Mouse (Mus musculus) hindbrain, embryonic 13.5 days (tissue): Measurements from ENCODE around the gene Cers6. TPM values are rescaled to one million over a fixed set of nuclear protein-coding genes. Genes with fewer than 3 reads are reported as not detected.

Source experiments
- ATAC-seq: fragments of 200-750 bp; cut with Nextera tagmentation; 2 replicates; pipeline ENCODE4 v1.8.0; 2017; ENCODE audit warnings: moderate TSS enrichment; ENCODE audit not compliant: low FRiP score
- H3K27ac ChIP-seq: fragments of 300-500 bp; sonication (generic); 2 replicates; pipeline ENCODE4 v1.5.1; 2015; ENCODE audit warnings: inconsistent platforms, mild to moderate bottlenecking, moderate library complexity
- H3K27me3 ChIP-seq: fragments of 300-500 bp; sonication (generic); 2 replicates; pipeline ENCODE4 v1.6.1; 2015; ENCODE audit warnings: mild to moderate bottlenecking, inconsistent platforms
- H3K36me3 ChIP-seq: fragments of 300-500 bp; sonication (generic); 2 replicates; pipeline ENCODE4 v1.6.1; 2015; ENCODE audit warnings: mild to moderate bottlenecking, inconsistent platforms
- H3K4me1 ChIP-seq: fragments of 300-500 bp; sonication (generic); replicated peaks from 2 replicates; pipeline ENCODE4 v1.6.1; 2015; ENCODE audit warnings: inconsistent platforms
- H3K4me2 ChIP-seq: fragments of 300-500 bp; sonication (generic); 2 replicates; pipeline ENCODE4 v1.6.1; 2015; ENCODE audit warnings: inconsistent platforms, mild to moderate bottlenecking, moderate library complexity
- H3K4me3 ChIP-seq: fragments of 300-500 bp; sonication (generic); 2 replicates; pipeline ENCODE4 v1.5.1; 2015; ENCODE audit warnings: mild to moderate bottlenecking, inconsistent platforms
- H3K9ac ChIP-seq: fragments of 300-500 bp; sonication (generic); 2 replicates; pipeline ENCODE4 v1.6.1; 2015; ENCODE audit warnings: mild to moderate bottlenecking, inconsistent platforms
- H3K9me3 ChIP-seq: fragments of 300-500 bp; sonication (generic); 2 replicates; pipeline ENCODE4 v1.6.1; 2016; ENCODE audit warnings: inconsistent platforms
- WGBS: fragments of 180-500 bp; shearing (Covaris S2); methylation state at CpG from one replicate; pipeline ENCODE4 v1.1.7; 2015; 5-methylcytosine and 5-hydroxymethylcytosine counted together
- polyA plus RNA-seq: library from polyadenylated mRNA; unstranded; fragments of >200 nt; fragmentation: Nextera tagmentation; extraction: Ambion mirVana; gene quantifications from 2 replicates; pipeline ENCODE4 v1.2.1, GENCODE M21; 2015

The Cers6 gene
- polyA plus RNA-seq, 1 experiment from 2014 or later = 64.5 TPM

DNA sequence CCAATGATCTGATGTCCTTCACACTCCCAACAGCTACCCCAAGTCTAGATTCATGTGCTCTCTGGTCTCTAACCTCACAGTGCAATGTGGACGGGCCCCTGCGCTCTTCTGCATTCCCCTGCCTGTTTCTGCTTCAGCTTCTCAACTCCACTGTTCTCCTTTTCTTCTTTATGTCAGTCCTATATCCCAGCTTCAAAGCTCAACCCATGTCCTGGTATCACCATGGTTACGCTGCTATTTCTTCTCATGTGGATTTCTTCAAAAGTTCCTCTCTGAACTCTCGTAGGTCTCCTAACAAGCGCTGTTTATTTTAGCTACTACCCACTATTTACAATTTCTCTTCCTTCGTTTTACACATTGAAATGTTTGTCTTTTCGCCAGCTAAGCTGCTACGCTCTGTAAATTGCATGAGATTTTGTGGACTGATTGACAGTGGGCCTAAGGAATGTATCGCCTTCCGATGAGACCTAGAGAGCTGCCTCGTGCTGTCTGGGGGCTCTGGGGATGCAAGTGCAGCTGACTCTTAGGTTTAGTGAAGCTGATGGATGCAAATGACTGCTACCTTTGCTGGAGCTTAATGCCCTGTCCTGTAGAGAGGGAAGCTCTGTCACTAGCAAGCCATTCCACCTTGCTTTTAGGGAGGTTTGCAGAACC lies 120.6 kb downstream of the Cers6 start:
- no peak overlapping the region for H3K4me2 ChIP-seq
- H3K36me3 ChIP-seq = no peaks in the 10 kb centered on the region
- H3K27ac ChIP-seq = no peak overlapping the region
- H3K9ac ChIP-seq = 0 out of 2 replicates have a peak overlapping the region, but pooled peaks have one; percentile 8
- peaks cover 36% of the 10 kb centered on the region for H3K4me1 ChIP-seq
- no peaks in the 10 kb centered on the region for H3K27me3 ChIP-seq
- no peaks in the 10 kb centered on the region for H3K9me3 ChIP-seq
- H3K4me3 ChIP-seq = no peak overlapping the region
- 49% methylated on average over 11 of the region's 11 CpGs for WGBS
- ATAC-seq = no peak; the same call in 1 of the 2 replicates

- Histone ChIP-seq H3K4me3 (no peak overlapping the region), H3K36me3 (no peaks in the 10 kb centered on the region), H3K9ac (no peak overlapping the region), H3K9me3 (no peaks in the 10 kb centered on the region), H3K27me3 (no peaks in the 10 kb centered on the region), H3K4me1 (peaks cover 30% of the 10 kb centered on the region), H3K4me2 (no peak overlapping the region), H3K27ac (no peak overlapping the region)
- 85% methylated on average over 3 of the region's 3 CpGs for WGBS
- ATAC-seq = no peak
Measured at GRCm38 (mm10) chr2:68982979-68983378, 121.7 kb downstream of the Cers6 start.

DNA sequence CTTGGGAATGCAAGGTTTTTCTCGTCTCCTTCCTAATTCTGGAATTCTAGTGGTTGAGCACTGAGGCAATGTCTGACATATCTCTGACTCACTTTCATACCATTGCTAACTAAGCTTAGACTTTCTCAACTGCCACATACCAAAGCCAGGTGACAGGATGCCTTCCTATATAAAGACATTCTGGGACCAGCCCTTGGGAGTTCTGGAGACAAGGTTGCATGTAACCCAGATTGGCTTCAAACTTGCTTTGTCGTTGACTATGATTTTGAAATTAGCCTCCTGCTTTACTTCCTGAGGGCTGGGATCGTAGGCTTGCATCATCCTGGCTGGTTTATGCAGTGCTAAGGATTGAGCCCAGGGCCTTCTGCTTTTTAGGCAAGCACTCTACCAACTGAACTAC lies 122.2 kb downstream of the Cers6 start:
- no peaks in the 10 kb centered on the region for H3K27me3 ChIP-seq
- H3K9me3 ChIP-seq = no peaks in the 10 kb centered on the region
- WGBS = 84% methylated on average over 3 of the region's 3 CpGs
- no peak overlapping the region for H3K27ac ChIP-seq
- ATAC-seq = no peak
- H3K4me1 ChIP-seq = peaks cover 25% of the 10 kb centered on the region
- no peaks in the 10 kb centered on the region for H3K36me3 ChIP-seq
- H3K4me2 ChIP-seq = no peak overlapping the region
- no peak overlapping the region for H3K4me3 ChIP-seq
- no peak overlapping the region for H3K9ac ChIP-seq

DNA sequence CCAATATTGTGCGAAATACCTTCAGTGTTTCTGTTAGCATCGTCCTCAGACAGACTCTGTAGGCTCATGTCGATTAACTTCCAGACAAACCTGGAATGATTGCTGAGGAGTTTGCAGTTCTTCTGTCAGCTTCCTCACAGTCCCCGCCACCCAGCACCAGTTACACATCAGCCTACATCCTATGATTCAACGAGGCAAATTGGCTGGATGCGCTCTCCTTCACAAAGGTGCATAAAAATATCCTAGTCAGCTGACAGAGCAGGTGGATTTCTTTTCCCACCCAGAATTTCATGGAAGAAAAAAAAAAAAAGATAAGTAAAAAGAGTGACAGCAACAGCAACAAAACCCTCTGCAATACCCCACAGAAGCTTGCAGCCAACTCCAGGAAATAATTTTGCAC lies 127.9 kb downstream of the Cers6 start:
- Histone ChIP-seq H3K27ac (no peak overlapping the region), H3K9me3 (no peaks in the 10 kb centered on the region), H3K4me1 (peaks cover 7% of the 10 kb centered on the region), H3K9ac (no peak overlapping the region), H3K4me2 (no peak overlapping the region), H3K27me3 (no peaks in the 10 kb centered on the region), H3K36me3 (no peaks in the 10 kb centered on the region), H3K4me3 (no peak overlapping the region)
- 96% methylated on average over 6 of the region's 6 CpGs for WGBS
- no peak for ATAC-seq

- no peak for ATAC-seq
- no peaks in the 10 kb centered on the region for H3K36me3 ChIP-seq
- H3K27ac ChIP-seq = no peak overlapping the region
- no peak overlapping the region for H3K4me2 ChIP-seq
- H3K9me3 ChIP-seq = no peaks in the 10 kb centered on the region
- H3K4me1 ChIP-seq = peaks cover 5% of the 10 kb centered on the region; the same call in 1 of the 2 replicates
- H3K4me3 ChIP-seq = no peak overlapping the region
- 94% methylated on average over 5 of the region's 5 CpGs for WGBS
- H3K9ac ChIP-seq = no peak overlapping the region
- no peaks in the 10 kb centered on the region for H3K27me3 ChIP-seq
Measured at GRCm38 (mm10) chr2:68992629-68993028, 131.4 kb downstream of the Cers6 start.

- Histone ChIP-seq H3K27me3 (no peaks in the 10 kb centered on the region), H3K36me3 (no peaks in the 10 kb centered on the region), H3K9me3 (no peaks in the 10 kb centered on the region), H3K4me3 (no peak overlapping the region), H3K4me2 (no peak overlapping the region), H3K9ac (no peak overlapping the region), H3K27ac (no peak overlapping the region), H3K4me1 (peaks cover 5% of the 10 kb centered on the region; the same call in 1 of the 2 replicates)
- no peak for ATAC-seq
Measured at GRCm38 (mm10) chr2:68994441-68994840, 133.2 kb downstream of the Cers6 start.

DNA sequence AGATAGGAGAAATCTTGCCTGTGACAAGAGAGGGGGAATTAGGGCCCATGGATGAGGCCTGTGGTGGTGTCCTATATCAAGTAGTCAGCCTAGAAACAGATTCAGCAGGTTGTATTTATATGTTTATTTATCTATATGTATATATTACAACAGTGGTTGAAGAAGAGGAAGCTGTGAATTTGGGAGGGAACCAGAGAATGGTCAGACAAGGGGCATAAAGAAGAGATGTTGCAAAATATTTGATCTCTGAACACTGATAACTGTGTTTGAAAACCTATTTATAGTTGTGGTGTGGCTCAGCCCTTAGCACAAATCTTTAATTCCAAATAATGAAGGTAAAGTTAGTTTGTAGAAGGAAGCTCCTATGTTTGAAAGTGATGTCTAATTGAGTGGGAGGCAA lies 134.5 kb downstream of the Cers6 start:
- H3K36me3 ChIP-seq = no peaks in the 10 kb centered on the region
- H3K9ac ChIP-seq = no peak overlapping the region
- ATAC-seq = no peak
- H3K4me1 ChIP-seq = peaks cover 5% of the 10 kb centered on the region; the same call in 1 of the 2 replicates
- no peak overlapping the region for H3K4me2 ChIP-seq
- no peaks in the 10 kb centered on the region for H3K27me3 ChIP-seq
- H3K9me3 ChIP-seq = no peaks in the 10 kb centered on the region
- H3K27ac ChIP-seq = no peak overlapping the region
- no peak overlapping the region for H3K4me3 ChIP-seq

- ATAC-seq = no peak
- WGBS = 94% methylated on average over 1 of the region's 1 CpGs
Measured at GRCm38 (mm10) chr2:68996268-68996667, 135.0 kb downstream of the Cers6 start.

DNA sequence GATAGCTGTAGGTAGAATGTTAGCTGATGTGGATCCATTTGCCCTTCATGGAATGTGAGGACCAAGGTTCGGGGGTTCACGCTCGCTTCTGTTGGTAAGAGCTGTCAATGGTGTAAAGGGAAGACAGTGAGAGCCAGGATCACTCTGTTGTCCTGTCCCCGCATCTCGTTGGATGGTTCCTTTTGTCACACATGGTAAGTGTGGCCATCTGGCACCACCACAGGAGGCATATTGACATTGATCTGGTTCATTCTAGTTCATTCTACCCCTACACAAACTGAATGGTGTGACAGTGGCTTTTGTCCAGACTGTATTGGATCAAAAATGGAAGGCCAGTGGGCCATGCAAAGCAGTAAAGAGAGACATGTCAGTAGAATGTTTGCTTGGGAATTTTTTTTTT lies 142.8 kb downstream of the Cers6 start:
- H3K4me2 ChIP-seq = no peak overlapping the region
- peak; percentile 59; the same call in 1 of the 2 replicates for ATAC-seq
- H3K4me1 ChIP-seq = no peaks in the 10 kb centered on the region
- no peak overlapping the region for H3K4me3 ChIP-seq
- H3K27ac ChIP-seq = no peak overlapping the region
- H3K36me3 ChIP-seq = peaks cover 3% of the 10 kb centered on the region; the same call in 1 of the 2 replicates
- H3K27me3 ChIP-seq = no peaks in the 10 kb centered on the region
- WGBS = 48% methylated on average over 5 of the region's 5 CpGs
- no peaks in the 10 kb centered on the region for H3K9me3 ChIP-seq
- no peak overlapping the region for H3K9ac ChIP-seq

More at GRCm38 (mm10) chr2:68996268-68996667, 135.0 kb downstream of the Cers6 start:
- no peaks in the 10 kb centered on the region for H3K27me3 ChIP-seq
- peaks cover 5% of the 10 kb centered on the region; the same call in 1 of the 2 replicates for H3K4me1 ChIP-seq
- H3K27ac ChIP-seq = no peak overlapping the region
- no peaks in the 10 kb centered on the region for H3K36me3 ChIP-seq
- no peak overlapping the region for H3K4me3 ChIP-seq
- H3K9ac ChIP-seq = no peak overlapping the region
- no peak overlapping the region for H3K4me2 ChIP-seq
- H3K9me3 ChIP-seq = no peaks in the 10 kb centered on the region

GRCm38 (mm10) chr2:69011392-69011791 lies 150.2 kb downstream of the Cers6 start:
- no peak overlapping the region for H3K9ac ChIP-seq

DNA sequence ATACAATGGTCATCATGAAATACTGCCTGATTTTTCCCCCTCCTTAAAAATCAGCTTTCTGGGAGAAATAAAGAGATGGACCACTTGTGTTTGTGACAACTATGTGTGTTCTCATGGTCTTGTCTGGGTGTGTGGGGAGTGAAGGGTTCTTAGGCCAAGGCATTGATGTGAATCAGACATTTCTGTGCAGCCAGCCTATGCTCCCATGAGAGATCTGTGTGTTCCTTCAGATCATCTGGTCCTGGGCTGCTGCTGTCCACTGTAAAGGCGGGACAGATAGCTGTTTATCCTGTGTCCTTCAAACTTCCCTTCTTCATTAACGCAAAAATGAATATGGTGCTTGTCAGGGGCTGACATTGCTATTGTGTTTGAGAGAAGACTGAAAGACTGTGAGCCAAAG lies 150.6 kb downstream of the Cers6 start:
- no peaks in the 10 kb centered on the region for H3K9me3 ChIP-seq
- peak overlapping the region; percentile 24; the same call in 1 of the 2 replicates for H3K9ac ChIP-seq
- H3K36me3 ChIP-seq = no peaks in the 10 kb centered on the region
- 0 out of 2 replicates have a peak, but pooled peaks have one; percentile 49 for ATAC-seq
- H3K27me3 ChIP-seq = no peaks in the 10 kb centered on the region
- H3K27ac ChIP-seq = peak overlapping the region; percentile 87
- 54% methylated on average over 2 of the region's 2 CpGs for WGBS
- H3K4me1 ChIP-seq = peaks cover 39% of the 10 kb centered on the region
- peak overlapping the region; percentile 23; the same call in 1 of the 2 replicates for H3K4me2 ChIP-seq
- H3K4me3 ChIP-seq = no peak overlapping the region

More at GRCm38 (mm10) chr2:69011392-69011791, 150.2 kb downstream of the Cers6 start:
- Histone ChIP-seq H3K36me3 (no peaks in the 10 kb centered on the region), H3K9me3 (no peaks in the 10 kb centered on the region), H3K4me2 (peak overlapping the region; percentile 23; the same call in 1 of the 2 replicates), H3K4me3 (no peak overlapping the region), H3K4me1 (peaks cover 39% of the 10 kb centered on the region), H3K27me3 (no peaks in the 10 kb centered on the region), H3K27ac (peak overlapping the region; percentile 87)
- ATAC-seq = peak; percentile 94
- 14% methylated on average over 7 of the region's 7 CpGs for WGBS

DNA sequence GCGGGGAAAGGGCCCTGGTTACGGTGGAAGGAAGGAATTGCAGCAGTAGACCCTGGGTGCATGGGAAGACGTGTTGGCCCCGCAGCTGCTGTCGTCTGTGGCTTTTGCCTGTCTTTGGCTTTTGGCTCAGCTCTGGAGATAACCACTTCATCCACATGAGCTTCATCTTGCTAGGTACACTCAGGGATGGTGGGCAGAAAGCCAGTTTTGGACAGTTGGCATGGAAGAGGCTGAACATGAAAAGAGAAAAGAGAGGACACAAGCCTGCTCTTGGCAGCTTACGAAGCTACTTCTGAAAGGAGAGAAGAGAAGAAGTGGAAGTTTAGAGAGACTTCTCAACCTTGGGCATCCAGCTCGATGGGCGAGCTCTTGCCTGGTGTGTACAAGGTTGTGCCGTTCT lies 153.0 kb downstream of the Cers6 start:
- Histone ChIP-seq H3K27me3 (no peaks in the 10 kb centered on the region), H3K4me3 (no peak overlapping the region), H3K9me3 (no peaks in the 10 kb centered on the region), H3K4me1 (peaks cover 39% of the 10 kb centered on the region), H3K4me2 (no peak overlapping the region), H3K27ac (no peak overlapping the region), H3K36me3 (no peaks in the 10 kb centered on the region), H3K9ac (no peak overlapping the region)
- no peak for ATAC-seq
- 96% methylated on average over 9 of the region's 9 CpGs for WGBS

GRCm38 (mm10) chr2:69015172-69015724 lies 154.0 kb downstream of the Cers6 start:
- Histone ChIP-seq H3K4me3 (no peak overlapping the region), H3K9me3 (no peaks in the 10 kb centered on the region), H3K27ac (no peak overlapping the region), H3K36me3 (no peaks in the 10 kb centered on the region), H3K4me2 (no peak overlapping the region), H3K27me3 (no peaks in the 10 kb centered on the region), H3K9ac (no peak overlapping the region), H3K4me1 (peaks cover 37% of the 10 kb centered on the region)
- no peak for ATAC-seq
- WGBS = 67% methylated on average over 9 of the region's 9 CpGs
